Mouse (Mus musculus): ENCODE measurements around the gene Gm3002.
"Not testable (repeated sequence)": the region's sequence is repeated elsewhere in the genome, so short reads cannot be mapped to it uniquely, and the experiment has no call there.

Gm3002 gene

GRCm38 (mm10) chr14:3809774-3810173 lies at the start of gene Gm3002:
Gene Gm3002 (plus strand): TSS chr14:3810074.
- DNase-seq, result not testable (repeated sequence)

- DNase-seq, result not testable (repeated sequence)
Measured at GRCm38 (mm10) chr14:3845945-3846344, 36.1 kb downstream of the Gm3002 start, which contains the start of gene Gm3033. Gene Gm3033 (plus strand): TSS chr14:3846245.

GRCm38 (mm10) chr14:3883872-3884271 lies 74.0 kb downstream of the Gm3002 start, which contains the start of gene Gm2916:
Gene Gm2916 (plus strand): TSS chr14:3884172.
- not testable (repeated sequence) for DNase-seq

GRCm38 (mm10) chr14:3931456-3931855 lies 121.6 kb downstream of the Gm3002 start, which contains the start of gene Gm3029:
Gene Gm3029 (plus strand): TSS chr14:3931756.
- DNase-seq, result not testable (repeated sequence)

DNA sequence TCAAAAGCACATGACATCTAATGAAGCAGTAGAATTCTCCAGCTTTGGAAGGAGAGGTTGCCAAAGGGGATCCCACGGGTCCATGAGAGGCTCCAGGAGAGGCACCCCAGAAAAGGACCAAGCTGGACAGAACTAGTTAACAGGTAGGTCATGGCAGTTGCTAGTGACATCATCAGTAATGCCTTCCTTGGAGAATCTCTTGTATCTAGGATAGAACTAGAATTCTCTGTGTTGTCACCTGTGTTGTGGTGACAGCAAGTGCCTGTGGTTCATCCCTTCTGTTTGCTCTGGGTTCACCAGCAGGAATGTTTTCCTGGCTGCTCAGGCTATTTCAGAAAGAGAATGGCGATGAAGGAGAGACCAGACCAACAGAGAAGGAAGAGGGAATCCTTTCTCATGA lies 153.4 kb downstream of the Gm3002 start, which contains the start of gene Gm3095:
Gene Gm3095 (plus strand): TSS at position 301 of the 400 bp plus-strand sequence.
- DNase-seq, result not testable (repeated sequence)

- DNase-seq, result not testable (repeated sequence)
Measured at GRCm38 (mm10) chr14:3998094-3998493, 188.2 kb downstream of the Gm3002 start, which contains the start of gene Gm3099. Gene Gm3099 (plus strand): TSS chr14:3998394.

All from cerebellum, adult 11-12 months (tissue).